Mouse (Mus musculus) liver, embryonic 14.5 days (tissue): ENCODE measurements around the gene H2-Eb1.

Experiments
- CTCF ChIP-seq: IDR thresholded peaks from 2 replicates; pipeline ENCODE4 v1.5.1; 2016; ENCODE audit warnings: antibody characterized with exemption, low read depth, control low read depth
- EP300 ChIP-seq: IDR thresholded peaks from 2 replicates; pipeline ENCODE4 v1.6.1; 2016; ENCODE audit warnings: antibody characterized with exemption, low read depth

DNA sequence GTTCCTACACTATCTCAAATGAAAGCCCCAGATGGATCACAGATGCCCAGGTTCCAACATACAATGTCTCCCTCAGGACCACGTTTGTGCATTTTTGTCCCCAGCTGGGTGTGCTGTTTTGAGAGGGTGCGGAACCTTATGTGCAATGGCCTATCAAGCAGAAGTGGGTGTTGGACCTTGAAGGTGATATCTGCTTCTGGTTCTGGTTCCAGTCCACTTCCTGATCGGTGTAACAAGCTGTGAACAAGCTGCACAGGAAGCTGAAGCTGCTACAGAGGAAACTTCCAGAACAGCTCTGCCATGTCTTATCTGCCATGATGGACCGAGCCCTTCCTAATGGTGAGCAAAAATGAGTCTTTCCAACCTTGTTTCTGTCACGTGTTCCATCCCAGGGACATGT is 49.2 kb upstream of the H2-Eb1 start:
- TF ChIP-seq CTCF: no peak
- no peak for TF ChIP-seq EP300
